Mouse (Mus musculus) heart, adult 2 months (tissue): ENCODE data around the gene Pheta1. TPM values are rescaled to one million over a fixed set of nuclear protein-coding genes. Genes with fewer than 3 reads are reported as not detected.

Experiments used
- DNase-seq, 2 experiments: peaks; one replicate each; pipeline ENCODE4 v3.0.0; 2021
- H3K27ac ChIP-seq: fragments of 200-600 bp; 2 replicates; pipeline ENCODE4 v1.8.1; 2022
- H3K27me3 ChIP-seq: fragments of 200-500 bp; 2 replicates; pipeline ENCODE4 v1.6.1; 2012; ENCODE audit warnings: mild to moderate bottlenecking, low read length, inconsistent platforms, mixed read lengths; ENCODE audit not compliant: control insufficient read depth, insufficient read depth
- H3K36me3 ChIP-seq: fragments of 200-500 bp; 2 replicates; pipeline ENCODE4 v1.6.1; 2012; ENCODE audit warnings: low read length, inconsistent platforms; ENCODE audit not compliant: control insufficient read depth, insufficient read depth
- H3K4me1 ChIP-seq: fragments of 200-500 bp; 2 replicates; pipeline ENCODE4 v1.6.1; 2011; ENCODE audit warnings: low read length; ENCODE audit not compliant: control insufficient read depth, insufficient read depth
- H3K4me3 ChIP-seq: fragments of 200-600 bp; 2 replicates; pipeline ENCODE4 v1.8.1; 2022
- H3K79me2 ChIP-seq: fragments of 200-500 bp; replicated peaks from 2 replicates; pipeline ENCODE4 v1.6.1; 2012; ENCODE audit warnings: mild to moderate bottlenecking, inconsistent platforms, low read length, moderate library complexity, mixed read lengths; ENCODE audit not compliant: control insufficient read depth, insufficient read depth
- H3K9ac ChIP-seq: fragments of 200-500 bp; 2 replicates; pipeline ENCODE4 v1.6.1; 2012; ENCODE audit warnings: low read depth, mild to moderate bottlenecking, control low read depth, inconsistent platforms, low read length, mixed read lengths
- CTCF ChIP-seq: fragments of 200-600 bp; IDR thresholded peaks from 2 replicates; pipeline ENCODE4 v1.8.1; 2022; ENCODE audit warnings: antibody characterized with exemption, mild to moderate bottlenecking, moderate library complexity
- EP300 ChIP-seq: fragments of 200-500 bp; IDR thresholded peaks from 2 replicates; pipeline ENCODE4 v1.6.1; 2011; ENCODE audit warnings: low read depth, low read length, control low read depth; ENCODE audit not compliant: insufficient read depth
- POLR2A ChIP-seq: fragments of 200-500 bp; IDR thresholded peaks from 2 replicates; pipeline ENCODE4 v1.6.1; 2011; ENCODE audit warnings: mild to moderate bottlenecking, low read depth, low read length, control low read depth; ENCODE audit not compliant: insufficient read depth
- WGBS: fragments of 180-500 bp; shearing (Covaris S2); methylation state at CpG from one replicate; pipeline ENCODE4 v1.1.7; 2018; 5-methylcytosine and 5-hydroxymethylcytosine counted together
- intact Hi-C: fragments of 180-260 bp; cut with DNase I; formaldehyde crosslinking; loops from one replicate; pipeline ENCODE4 v1.15.1; 2025
- polyA plus RNA-seq: library from polyadenylated mRNA; depleted of rRNA; stranded (reverse); fragments of >200 nt; gene quantifications from 2 replicates; pipeline ENCODE4 v1.2.3, GENCODE M21; 2012
- total RNA-seq, 2 experiments: library from RNA; stranded (reverse); gene quantifications; 2 replicates each; pipeline ENCODE4 v1.2.3; 2021

Pheta1 gene
- total and polyA plus RNA-seq, 3 experiments = 9.3 to 12.5 (median 9.3) TPM

DNA sequence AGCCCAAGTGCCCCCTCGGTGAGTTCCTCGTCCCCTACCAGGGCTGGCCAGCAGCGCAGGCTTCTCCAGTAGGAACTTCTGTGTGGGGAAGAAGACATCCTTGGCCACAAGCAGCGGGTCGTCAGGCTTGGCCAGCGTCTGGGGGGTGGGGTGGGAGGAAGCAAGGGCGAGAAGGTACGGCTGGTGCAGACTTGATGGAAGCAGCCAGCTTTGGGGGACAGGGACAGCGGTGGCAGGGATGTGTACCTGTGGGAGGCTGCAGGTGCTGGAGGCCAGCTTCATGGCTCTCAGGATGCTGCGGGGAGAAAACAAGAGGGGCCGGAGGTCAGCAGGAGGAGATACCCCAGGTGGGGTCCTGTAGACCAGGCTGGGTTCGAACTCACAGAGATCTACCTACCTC, 26.3 kb downstream of the Pheta1 start:
- Histone ChIP-seq H3K79me2 (no peaks in the 10 kb centered on the region), H3K4me3 (no peak overlapping the region), H3K9ac (no peak overlapping the region), H3K36me3 (no peaks in the 10 kb centered on the region), H3K27me3 (no peaks in the 10 kb centered on the region), H3K4me1 (peaks cover 2% of the 10 kb centered on the region; the same call in 1 of the 2 replicates), H3K27ac (no peak overlapping the region)
- DNase-seq = no peak
- intact Hi-C loops = no loop called here
- WGBS = 89% methylated on average over 12 of the region's 12 CpGs
- TF ChIP-seq POLR2A (no peak), CTCF (no peak), EP300 (no peak)

DNA sequence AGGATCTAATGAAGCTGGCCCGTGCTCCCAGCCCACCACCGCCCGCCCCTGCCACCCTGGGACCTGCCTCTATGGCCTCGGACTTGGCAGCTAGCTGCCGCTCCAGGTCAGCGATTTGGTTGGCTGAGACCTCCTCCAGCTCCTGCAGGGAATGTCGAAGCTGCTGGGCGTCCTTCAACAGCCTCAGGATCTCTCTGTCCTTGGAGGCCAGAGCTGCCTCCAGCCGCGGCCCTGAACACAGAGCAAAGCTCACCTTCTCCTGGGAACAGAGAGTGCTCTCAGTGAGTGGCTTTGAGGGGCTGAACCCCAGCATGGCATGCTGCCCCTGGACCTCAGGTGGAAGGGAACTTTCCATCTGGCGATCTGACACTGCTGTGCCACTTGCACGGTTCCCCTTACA, 28.1 kb downstream of the Pheta1 start:
- WGBS = 88% methylated on average over 12 of the region's 12 CpGs
- no peak for DNase-seq
- TF ChIP-seq CTCF = no peak
- TF ChIP-seq EP300 = no peak
- no peak for TF ChIP-seq POLR2A
- no peak overlapping the region for H3K4me3 ChIP-seq
- intact Hi-C loops = no loop called here
- no peak overlapping the region for H3K27ac ChIP-seq
- no peaks in the 10 kb centered on the region for H3K36me3 ChIP-seq
- H3K79me2 ChIP-seq = no peaks in the 10 kb centered on the region
- no peaks in the 10 kb centered on the region for H3K4me1 ChIP-seq
- no peak overlapping the region for H3K9ac ChIP-seq
- no peaks in the 10 kb centered on the region for H3K27me3 ChIP-seq

DNA sequence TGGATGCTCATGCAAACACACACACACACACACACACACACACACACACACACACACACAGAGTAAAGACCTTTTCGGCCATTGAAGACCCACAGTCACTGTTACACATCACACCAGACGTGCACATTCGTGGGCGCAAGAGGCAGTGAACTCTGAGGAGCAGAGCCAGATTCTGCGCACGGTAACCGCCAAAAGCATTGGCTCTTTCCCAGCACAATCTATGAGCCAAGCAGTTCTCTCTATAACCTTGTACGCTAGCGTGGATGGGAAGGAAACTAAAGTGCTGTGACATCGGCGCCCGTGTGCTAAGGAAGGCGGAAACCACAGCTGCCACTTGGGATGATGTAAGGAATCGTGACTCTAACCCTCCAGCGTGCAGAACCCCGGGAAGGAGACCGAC, 29.9 kb downstream of the Pheta1 start:
- H3K27me3 ChIP-seq = no peaks in the 10 kb centered on the region
- H3K9ac ChIP-seq = no peak overlapping the region
- no peaks in the 10 kb centered on the region for H3K79me2 ChIP-seq
- no peak for DNase-seq
- H3K36me3 ChIP-seq = no peaks in the 10 kb centered on the region
- H3K4me1 ChIP-seq = no peaks in the 10 kb centered on the region
- H3K27ac ChIP-seq = no peak overlapping the region
- intact Hi-C loops = no loop called here
- TF ChIP-seq EP300 (no peak), POLR2A (no peak), CTCF (no peak)
- H3K4me3 ChIP-seq = no peak overlapping the region
- 47% methylated on average over 17 of the region's 17 CpGs for WGBS

DNA sequence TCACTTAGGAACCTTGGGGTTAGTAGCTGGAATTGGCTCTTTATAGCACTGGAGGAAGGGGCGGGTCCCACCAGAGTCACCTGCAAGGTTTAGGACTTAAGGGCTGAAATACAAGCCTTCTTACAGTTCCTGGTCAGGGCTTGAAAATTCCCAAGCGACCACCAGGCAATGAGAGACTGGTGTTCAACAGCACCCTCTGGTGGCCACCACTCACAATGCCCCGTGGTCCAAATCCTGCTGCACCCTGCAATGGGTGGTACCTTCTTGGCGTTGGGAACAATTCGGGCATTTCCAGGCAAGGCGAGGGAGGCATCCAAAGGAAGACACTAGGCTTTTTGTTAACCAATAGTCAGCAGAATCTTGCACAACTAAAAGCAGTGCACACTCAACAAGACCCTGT, 30.4 kb downstream of the Pheta1 start:
- DNase-seq = peak; percentile 45 to 61
- Histone ChIP-seq H3K27me3 (no peaks in the 10 kb centered on the region), H3K9ac (no peak overlapping the region), H3K4me3 (no peak overlapping the region), H3K36me3 (no peaks in the 10 kb centered on the region), H3K4me1 (no peaks in the 10 kb centered on the region), H3K79me2 (no peaks in the 10 kb centered on the region), H3K27ac (no peak overlapping the region)
- intact Hi-C loops = no loop called here
- TF ChIP-seq POLR2A = no peak
- peak; percentile 86 for TF ChIP-seq CTCF
- TF ChIP-seq EP300 = no peak
- 52% methylated on average over 6 of the region's 6 CpGs for WGBS

DNA sequence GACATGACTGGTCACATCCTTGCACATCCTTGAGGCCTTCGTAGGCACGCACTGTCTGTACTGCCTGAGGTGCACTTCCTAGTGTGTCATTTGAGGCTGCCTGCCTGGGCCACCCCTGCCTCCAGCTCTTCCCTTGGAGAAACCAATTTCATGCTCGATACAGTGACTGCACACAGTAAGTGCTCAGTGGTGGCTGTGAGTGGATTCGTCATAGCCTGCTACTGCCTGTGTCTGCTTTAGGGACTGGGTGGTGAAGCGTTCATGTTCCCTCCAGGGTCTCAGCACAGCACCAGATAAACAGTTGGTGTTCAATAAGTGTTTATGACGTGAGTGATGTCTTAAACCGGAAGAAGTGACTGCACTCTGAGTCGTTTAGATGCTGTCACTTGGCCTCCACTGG, 34.6 kb downstream of the Pheta1 start:
- TF ChIP-seq POLR2A = no peak
- no peak for TF ChIP-seq CTCF
- no peak for TF ChIP-seq EP300
- Histone ChIP-seq H3K36me3 (no peaks in the 10 kb centered on the region), H3K9ac (no peak overlapping the region), H3K27ac (no peak overlapping the region), H3K79me2 (no peaks in the 10 kb centered on the region), H3K4me1 (no peaks in the 10 kb centered on the region), H3K4me3 (no peak overlapping the region), H3K27me3 (no peaks in the 10 kb centered on the region)
- WGBS = 89% methylated on average over 8 of the region's 8 CpGs
- intact Hi-C loops = no loop called here
- no peak for DNase-seq

DNA sequence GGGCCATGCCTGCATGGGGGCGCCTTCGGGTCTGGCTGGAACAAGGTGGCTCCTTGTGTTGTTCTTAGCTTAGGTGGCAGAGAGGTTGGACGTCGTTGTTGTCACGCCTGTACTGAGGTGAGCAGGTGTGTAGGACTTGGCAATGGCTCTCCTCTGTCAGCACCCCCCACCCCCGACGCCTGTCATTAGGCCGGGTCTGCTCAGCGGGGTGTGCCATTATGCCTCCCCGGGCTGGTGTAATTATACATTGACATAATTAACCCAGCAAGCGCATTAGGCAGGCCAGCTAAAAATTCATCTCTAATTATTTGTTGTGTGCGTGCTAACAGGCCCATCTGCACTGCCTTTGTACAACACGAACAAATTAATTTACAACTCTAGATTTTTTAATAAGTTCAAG, 40.6 kb downstream of the Pheta1 start:
- no peaks in the 10 kb centered on the region for H3K36me3 ChIP-seq
- H3K4me3 ChIP-seq = no peak overlapping the region
- H3K27me3 ChIP-seq = no peaks in the 10 kb centered on the region
- DNase-seq = no peak
- no peaks in the 10 kb centered on the region for H3K79me2 ChIP-seq
- no peaks in the 10 kb centered on the region for H3K4me1 ChIP-seq
- TF ChIP-seq EP300 (no peak), CTCF (no peak), POLR2A (no peak)
- H3K27ac ChIP-seq = no peak overlapping the region
- H3K9ac ChIP-seq = no peak overlapping the region
- intact Hi-C loops = no loop called here
- WGBS = 75% methylated on average over 13 of the region's 13 CpGs

DNA sequence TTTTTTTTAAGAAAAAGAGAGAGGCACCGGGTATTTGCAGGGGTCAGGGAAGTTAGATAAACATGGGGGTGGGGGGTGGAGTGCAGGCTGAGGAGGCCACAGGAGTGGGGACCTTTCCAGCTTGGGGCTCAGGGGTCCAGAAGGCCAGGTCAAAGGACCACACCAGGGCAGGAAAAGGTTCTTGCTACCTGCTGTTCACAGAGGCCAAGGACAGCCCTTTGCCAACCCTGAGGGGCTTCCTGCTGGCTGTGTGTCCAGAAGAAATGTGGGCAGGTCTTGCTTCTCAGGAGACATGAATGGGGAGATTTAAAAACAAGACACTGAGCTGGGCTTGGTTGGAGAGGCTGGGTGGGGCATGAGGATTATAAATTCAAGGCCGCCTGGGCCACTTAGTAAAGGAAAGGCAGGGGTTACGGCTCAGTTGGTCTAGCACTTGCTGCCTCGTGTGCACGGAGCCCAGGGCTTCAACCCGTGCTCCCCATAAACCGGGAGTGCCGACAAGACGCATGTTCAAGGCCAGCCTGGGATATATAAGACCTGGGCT, 41.1 kb downstream of the Pheta1 start:
- H3K4me1 ChIP-seq = no peaks in the 10 kb centered on the region
- DNase-seq = no peak
- no peaks in the 10 kb centered on the region for H3K36me3 ChIP-seq
- WGBS = 69% methylated on average over 9 of the region's 9 CpGs
- no peak overlapping the region for H3K9ac ChIP-seq
- TF ChIP-seq EP300 (no peak), POLR2A (no peak), CTCF (no peak)
- no peak overlapping the region for H3K4me3 ChIP-seq
- no peaks in the 10 kb centered on the region for H3K27me3 ChIP-seq
- no peak overlapping the region for H3K27ac ChIP-seq
- no peaks in the 10 kb centered on the region for H3K79me2 ChIP-seq
- intact Hi-C loops = loop anchor here (5.0 kb wide), 2 partner anchors 167 to 197 kb away; no protein-coding TSS in a partner anchor
